Mouse (Mus musculus) cerebellum, postnatal 4 days (tissue): Measurements from ENCODE around the gene Fbxo21.

Experiments used
- DNase-seq, 2 experiments: peaks; one replicate each; pipeline ENCODE4 v3.0.0; 2022; ENCODE audit warnings: low spot score in 2 of 2, mixed read lengths in 1 of 2

Gene Fbxo21

DNA sequence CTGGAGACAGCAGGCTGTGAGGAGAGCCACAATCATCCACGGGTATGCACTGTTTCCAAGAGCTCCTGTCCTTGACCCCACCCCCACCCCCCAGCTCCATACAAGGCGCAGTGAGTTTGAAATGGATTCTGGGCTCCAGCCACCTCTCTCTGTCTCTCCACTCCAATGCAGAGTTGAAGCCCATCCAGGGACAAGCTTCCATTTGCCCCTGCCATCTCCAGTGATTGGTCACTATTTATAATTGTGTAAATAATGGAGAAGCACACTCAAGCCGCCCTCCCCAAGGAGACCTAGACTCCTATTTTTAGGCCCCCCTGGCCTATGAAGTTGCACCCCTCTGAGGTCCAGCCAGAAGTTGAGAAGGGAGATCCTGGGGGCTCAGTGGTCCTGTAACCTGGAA lies 46.5 kb downstream of the Fbxo21 start:
- no peak for DNase-seq

- DNase-seq: no peak
Observed at GRCm38 (mm10) chr5:118025880-118026279, 49.4 kb downstream of the Fbxo21 start.

- no peak for DNase-seq
Observed at GRCm38 (mm10) chr5:118026343-118026742, 49.8 kb downstream of the Fbxo21 start.

GRCm38 (mm10) chr5:118027101-118027697 lies 50.7 kb downstream of the Fbxo21 start:
- no peak for DNase-seq

GRCm38 (mm10) chr5:118027698-118028190 lies 51.2 kb downstream of the Fbxo21 start, which contains the start of gene Tesc:
Tesc (plus strand) TSS chr5:118027743.
- no peak for DNase-seq

- DNase-seq: no peak
Observed at GRCm38 (mm10) chr5:118028191-118029034, 51.9 kb downstream of the Fbxo21 start.

DNA sequence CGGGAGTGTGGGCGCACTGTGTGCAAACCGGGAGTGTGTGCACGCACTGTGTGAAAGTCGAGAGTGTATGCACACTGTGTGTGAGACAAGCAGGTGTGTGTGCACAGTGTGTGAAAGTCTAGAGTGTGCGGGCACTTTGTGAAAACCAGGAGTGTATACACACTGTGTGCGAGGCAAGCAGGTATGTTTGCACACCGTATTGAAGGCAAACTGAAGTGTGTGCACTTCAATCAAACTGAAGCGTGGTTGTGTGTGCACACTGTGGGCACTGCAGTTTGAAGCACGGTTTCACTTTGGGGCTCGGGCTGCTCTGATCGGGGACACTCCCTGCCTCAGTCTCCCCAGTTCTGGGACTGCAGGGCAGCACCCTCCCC lies 52.5 kb downstream of the Fbxo21 start:
- DNase-seq: no peak

DNA sequence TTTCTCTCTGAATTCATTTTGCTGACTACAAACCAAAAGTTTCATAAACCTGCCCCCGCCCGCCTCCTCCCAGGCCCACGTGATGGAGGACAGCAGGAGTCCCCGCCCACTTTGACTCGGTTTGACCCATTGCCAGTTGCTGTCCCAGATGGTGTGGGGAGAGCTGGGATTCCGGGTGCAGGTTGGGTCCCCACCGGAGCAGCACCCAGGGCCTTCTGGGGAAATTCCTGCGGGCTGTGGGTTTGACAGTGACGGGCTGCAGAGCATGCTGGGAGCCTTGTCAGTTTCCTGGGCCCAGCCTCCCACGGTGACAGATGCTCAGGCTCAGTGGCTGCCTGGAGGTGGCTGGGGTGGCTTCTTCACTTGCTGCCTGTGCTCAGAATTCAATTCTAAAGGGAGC lies 52.9 kb downstream of the Fbxo21 start:
- DNase-seq: no peak

DNA sequence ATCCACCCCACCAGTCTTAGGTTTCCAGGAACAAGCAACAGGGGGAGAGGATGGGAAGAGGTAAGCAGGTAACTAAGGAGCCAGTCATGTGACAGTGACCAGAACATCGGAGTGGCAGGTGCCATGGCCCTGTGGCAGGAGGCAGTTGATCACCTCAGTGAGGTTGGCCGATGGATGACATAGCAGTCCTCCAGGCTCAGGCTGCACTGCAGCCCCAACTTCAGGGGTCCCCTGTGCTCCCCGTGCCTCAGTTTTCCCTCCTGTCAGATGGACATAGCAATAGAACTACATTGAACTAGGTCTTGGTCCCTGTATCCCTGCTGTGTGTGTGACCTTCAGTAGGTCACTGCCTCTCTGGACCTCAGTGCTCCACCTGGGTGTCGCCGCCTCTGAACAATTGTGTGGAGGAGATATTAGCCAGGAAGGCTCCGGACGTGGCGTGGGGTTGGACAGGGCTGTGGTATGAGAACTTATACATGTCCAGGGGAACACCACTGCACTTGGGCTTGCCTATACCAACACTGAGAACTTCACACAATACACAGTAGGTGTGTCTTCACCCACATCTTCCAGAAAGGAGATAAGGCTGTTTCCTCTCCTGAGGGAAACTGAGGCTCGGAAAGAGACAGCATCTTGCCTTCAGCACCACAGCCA lies 53.6 kb downstream of the Fbxo21 start:
- DNase-seq: no peak

DNA sequence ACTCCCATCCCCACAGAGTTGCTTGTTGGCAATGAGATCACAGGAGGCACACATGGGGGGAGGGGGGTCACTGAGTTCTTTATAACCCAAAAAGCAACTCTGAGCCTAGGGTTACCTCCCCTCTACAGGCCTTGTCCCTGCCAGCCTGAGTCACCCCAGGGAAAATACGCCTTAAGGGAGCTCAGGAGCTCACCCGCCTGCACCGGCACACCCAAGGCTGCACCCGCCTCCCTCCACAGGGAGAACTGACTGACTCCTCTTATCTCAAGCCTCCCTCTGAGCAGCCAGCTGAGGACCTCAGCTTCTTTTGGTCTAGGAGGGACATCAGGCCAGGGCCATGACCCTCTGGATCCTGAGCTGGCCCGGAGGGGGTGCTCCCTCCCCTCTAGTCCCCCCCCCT lies 54.5 kb downstream of the Fbxo21 start:
- DNase-seq: no peak

DNA sequence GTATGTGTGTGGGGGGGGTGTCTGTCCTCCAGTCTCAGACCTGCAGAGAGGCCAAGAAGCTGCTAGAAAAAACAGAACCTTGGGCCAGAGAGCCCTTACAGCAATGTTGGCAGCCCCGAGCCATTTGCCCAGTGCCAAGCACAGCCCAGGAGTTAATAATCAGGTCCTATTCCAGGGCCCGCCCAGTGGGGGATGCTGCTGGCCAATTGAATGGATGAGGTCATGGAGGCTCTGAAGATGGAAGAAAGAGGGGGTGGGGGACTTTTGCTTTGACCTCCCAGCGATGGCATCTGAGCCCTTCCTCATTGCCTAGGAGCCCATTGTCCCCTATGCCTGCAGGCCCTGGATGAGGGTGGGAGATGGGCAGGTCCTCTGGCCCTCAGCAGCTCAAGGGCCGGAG lies 55.0 kb downstream of the Fbxo21 start:
- no peak for DNase-seq

- DNase-seq: no peak
Observed at GRCm38 (mm10) chr5:118033328-118033727, 56.8 kb downstream of the Fbxo21 start.

DNA sequence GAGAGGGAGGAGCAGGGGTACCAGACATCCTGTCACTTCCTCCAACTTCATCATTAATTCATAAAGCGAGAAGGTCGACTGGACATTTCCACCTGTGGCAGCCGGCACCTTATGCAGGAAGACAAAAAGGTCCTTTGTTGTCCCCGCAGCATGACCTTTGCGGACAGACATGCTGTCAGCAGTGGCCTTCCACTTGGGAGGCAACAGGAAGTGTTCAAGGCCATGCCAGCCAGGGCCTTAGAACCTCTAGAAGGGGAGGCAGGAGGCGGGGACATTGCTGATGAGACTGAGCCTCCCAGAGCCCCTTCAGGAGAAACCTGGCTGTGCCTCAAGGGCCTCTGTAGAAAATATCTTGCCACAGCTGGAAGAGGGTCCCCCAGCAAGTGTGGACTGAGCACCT lies 57.2 kb downstream of the Fbxo21 start:
- no peak for DNase-seq

GRCm38 (mm10) chr5:118034632-118035031 lies 58.1 kb downstream of the Fbxo21 start:
- DNase-seq: no peak

GRCm38 (mm10) chr5:118035786-118036185 lies 59.3 kb downstream of the Fbxo21 start:
- no peak for DNase-seq

DNA sequence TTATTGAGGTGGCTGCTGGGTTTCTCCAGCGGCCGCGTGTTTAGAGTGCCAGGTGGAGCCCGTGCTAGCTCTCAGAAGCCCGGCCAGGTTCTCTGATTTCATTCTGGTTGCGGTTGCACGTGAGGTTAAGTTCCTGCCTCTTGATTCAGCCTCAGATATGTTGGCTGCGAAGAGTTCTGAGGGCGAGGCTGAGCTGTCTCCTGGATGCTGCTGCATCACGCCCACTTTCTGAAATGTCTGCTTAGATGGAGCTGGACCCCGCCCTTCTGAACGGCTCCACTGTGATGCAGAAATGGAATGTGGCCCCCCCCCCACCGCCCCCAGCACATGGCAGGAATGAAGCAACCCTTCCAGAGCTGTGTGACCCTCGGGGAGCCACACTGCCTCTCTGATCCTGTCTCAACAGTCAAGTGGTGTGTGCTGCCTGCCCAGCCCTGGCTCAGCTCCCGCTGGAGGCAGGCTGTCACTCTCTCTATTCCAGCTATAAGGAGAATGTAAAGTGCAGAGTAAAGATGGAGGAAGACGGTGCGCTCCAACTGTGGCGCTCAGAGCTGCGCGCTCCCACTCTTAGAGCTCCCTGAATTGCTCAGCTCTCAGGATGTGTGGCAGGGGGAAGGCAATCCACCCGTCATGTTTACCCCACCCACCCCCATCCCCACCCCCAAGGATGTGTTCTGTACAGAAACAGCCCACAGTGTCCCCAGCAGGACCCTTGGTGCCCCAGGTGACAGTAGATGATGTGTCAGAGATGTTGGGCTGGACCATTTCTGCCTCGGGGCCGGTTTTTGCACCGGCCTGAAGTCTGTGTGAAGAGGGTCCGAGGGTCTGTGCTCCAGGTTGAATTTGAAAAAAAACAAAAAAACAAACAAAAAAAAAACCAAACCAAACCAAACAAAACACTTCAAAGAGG lies 60.6 kb downstream of the Fbxo21 start:
- no peak for DNase-seq

- no peak for DNase-seq
Observed at GRCm38 (mm10) chr5:118037798-118038484, 61.4 kb downstream of the Fbxo21 start.

DNA sequence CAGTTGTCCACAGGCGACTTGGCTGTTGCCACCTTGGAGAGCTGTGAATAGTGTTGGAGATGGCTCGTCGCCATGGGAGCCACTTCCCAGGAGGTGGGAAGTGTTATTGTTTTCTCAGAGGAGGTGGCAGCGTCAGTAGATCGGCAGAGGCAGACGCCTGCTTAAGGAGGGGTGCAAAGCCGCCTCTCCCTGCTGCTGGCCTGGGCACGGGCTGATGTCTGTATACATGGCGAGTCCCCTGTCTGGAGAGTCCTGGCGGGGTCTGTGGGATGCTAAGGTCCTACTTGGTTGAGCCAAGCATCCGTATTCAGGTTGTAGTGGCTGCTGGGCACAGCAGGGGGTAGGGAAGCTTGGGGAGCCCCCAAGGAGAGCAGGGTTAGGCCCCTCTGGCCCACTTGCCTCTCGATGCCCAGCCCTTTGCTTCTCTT lies 62.7 kb downstream of the Fbxo21 start:
- no peak for DNase-seq

GRCm38 (mm10) chr5:118042599-118042998 lies 66.1 kb downstream of the Fbxo21 start:
- DNase-seq: peak in 1 of 2 experiments; percentile 72

GRCm38 (mm10) chr5:118043761-118044160 lies 67.2 kb downstream of the Fbxo21 start:
- no peak for DNase-seq

- DNase-seq: no peak
Observed at GRCm38 (mm10) chr5:118044907-118045306, 68.4 kb downstream of the Fbxo21 start.
